Mouse (Mus musculus): Measurements from ENCODE around the gene Dbx1.

The Dbx1 gene

GRCm38 (mm10) chr7:49632391-49632790 lies 4.3 kb downstream of the Dbx1 start:
- CTCF ChIA-PET = no interaction called here

GRCm38 (mm10) chr7:49631885-49632284 lies 4.8 kb downstream of the Dbx1 start:
- CTCF ChIA-PET = no interaction called here

- CTCF ChIA-PET = no interaction called here
These were observed 16.5 kb downstream of the Dbx1 start for GRCm38 (mm10) chr7:49620160-49620559.

GRCm38 (mm10) chr7:49617087-49617486 lies 19.6 kb downstream of the Dbx1 start:
- CTCF ChIA-PET = interaction anchor here (0.6 to 1.3 kb wide), 3 partner anchors 126 to 138 kb away, joined by 3 to 21 read pairs (median 6); no protein-coding TSS in a partner anchor

GRCm38 (mm10) chr7:49616258-49616735 lies 20.4 kb downstream of the Dbx1 start:
- CTCF ChIA-PET = interaction anchor here (0.5 to 1.3 kb wide), 8 partner anchors 11 to 277 kb away, joined by 3 to 21 read pairs (median 7); no protein-coding TSS in a partner anchor

GRCm38 (mm10) chr7:49604965-49605795 lies 31.5 kb downstream of the Dbx1 start:
- CTCF ChIA-PET = no interaction called here

GRCm38 (mm10) chr7:49604244-49604643 lies 32.4 kb downstream of the Dbx1 start:
- CTCF ChIA-PET = no interaction called here

- CTCF ChIA-PET = interaction anchor here (0.7 to 1.0 kb wide), 2 partner anchors 23 to 152 kb away, joined by 3 read pairs; no protein-coding TSS in a partner anchor
These were observed 35.3 kb downstream of the Dbx1 start for GRCm38 (mm10) chr7:49601191-49601975.

GRCm38 (mm10) chr7:49599950-49600349 lies 36.7 kb downstream of the Dbx1 start:
- CTCF ChIA-PET = interaction anchor here (1.0 kb wide), 1 partner anchor 153 kb away, joined by 3 read pairs; no protein-coding TSS in a partner anchor

GRCm38 (mm10) chr7:49598225-49598624 lies 38.4 kb downstream of the Dbx1 start:
- CTCF ChIA-PET = no interaction called here

GRCm38 (mm10) chr7:49597776-49598175 lies 38.9 kb downstream of the Dbx1 start:
- CTCF ChIA-PET = no interaction called here

- CTCF ChIA-PET = no interaction called here
These were observed 47.0 kb downstream of the Dbx1 start for GRCm38 (mm10) chr7:49589635-49590034.

- CTCF ChIA-PET = no interaction called here
These were observed 50.0 kb downstream of the Dbx1 start for GRCm38 (mm10) chr7:49586530-49587120.

GRCm38 (mm10) chr7:49583176-49583575 lies 53.5 kb downstream of the Dbx1 start:
- CTCF ChIA-PET = no interaction called here

- CTCF ChIA-PET = no interaction called here
These were observed 54.1 kb downstream of the Dbx1 start for GRCm38 (mm10) chr7:49582551-49582950.

GRCm38 (mm10) chr7:49581951-49582350 lies 54.7 kb downstream of the Dbx1 start:
- CTCF ChIA-PET = no interaction called here

Data from spleen, embryonic (tissue).